Mouse (Mus musculus) spleen, embryonic (tissue): Measurements from ENCODE around the gene Vmn2r103.

ENCODE experiments used
- CTCF ChIA-PET: fragments of 350-600 bp; sonication (Branson Sonifier 250); formaldehyde crosslinking; loops from one replicate; lab custom pipeline; 2022; lab: Charles Lee

Gene Vmn2r103

GRCm38 (mm10) chr17:19773063-19773462 lies at the start of gene Vmn2r103:
Gene Vmn2r103, plus strand, starts transcription at chr17:19773363.
- CTCF ChIA-PET: no interaction called here

- CTCF ChIA-PET: no interaction called here
Observed at GRCm38 (mm10) chr17:19778994-19779393, 5.8 kb downstream of the Vmn2r103 start.

- CTCF ChIA-PET: no interaction called here
Observed at GRCm38 (mm10) chr17:19789248-19789647, 16.1 kb downstream of the Vmn2r103 start.
